Mouse (Mus musculus): ENCODE results near the gene Speer4e.
"Not testable (repeated sequence)": the region's sequence is repeated elsewhere in the genome, so short reads cannot be mapped to it uniquely, and the experiment has no call there.

Gene Speer4e

GRCm38 (mm10) chr5:14938329-14938728, at the start of gene Speer4e:
Gene Speer4e (minus strand): TSS chr5:14938429.
- DNase-seq (ENCODE audit: low read depth), result not testable (repeated sequence)

GRCm38 (mm10) chr5:14986649-14987387, 48.6 kb upstream of the Speer4e start:
- DNase-seq (ENCODE audit: low read depth), result not testable (repeated sequence)

GRCm38 (mm10) chr5:14978835-14979234, 40.6 kb upstream of the Speer4e start, which contains the start of gene Gm10354:
Gene Gm10354 (minus strand): TSS chr5:14978935.
- DNase-seq (ENCODE audit: low read depth), result not testable (repeated sequence)

GRCm38 (mm10) chr5:14977368-14977767, 39.1 kb upstream of the Speer4e start:
- not testable (repeated sequence) for DNase-seq (ENCODE audit: low read depth)

GRCm38 (mm10) chr5:14975294-14975693, 37.1 kb upstream of the Speer4e start:
- not testable (repeated sequence) for DNase-seq (ENCODE audit: low read depth)

- DNase-seq (ENCODE audit: low read depth), result not testable (repeated sequence)
These were observed 34.6 kb upstream of the Speer4e start for GRCm38 (mm10) chr5:14972841-14973240.

- DNase-seq (ENCODE audit: low read depth), result not testable (repeated sequence)
These were observed 25.6 kb upstream of the Speer4e start for GRCm38 (mm10) chr5:14963821-14964220.

- not testable (repeated sequence) for DNase-seq (ENCODE audit: low read depth)
These were observed 23.3 kb upstream of the Speer4e start for GRCm38 (mm10) chr5:14961502-14961901.

GRCm38 (mm10) chr5:14955928-14956706, 17.9 kb upstream of the Speer4e start:
- not testable (repeated sequence) for DNase-seq (ENCODE audit: low read depth)

- not testable (repeated sequence) for DNase-seq (ENCODE audit: low read depth)
These were observed 15.4 kb upstream of the Speer4e start for GRCm38 (mm10) chr5:14953587-14953986.

- not testable (repeated sequence) for DNase-seq (ENCODE audit: low read depth)
These were observed 14.5 kb upstream of the Speer4e start for GRCm38 (mm10) chr5:14952749-14953148.

GRCm38 (mm10) chr5:14951822-14952221, 13.6 kb upstream of the Speer4e start:
- not testable (repeated sequence) for DNase-seq (ENCODE audit: low read depth)

- not testable (repeated sequence) for DNase-seq (ENCODE audit: low read depth)
These were observed 9.4 kb upstream of the Speer4e start for GRCm38 (mm10) chr5:14947482-14948198.

- DNase-seq (ENCODE audit: low read depth), result not testable (repeated sequence)
These were observed 7.3 kb upstream of the Speer4e start for GRCm38 (mm10) chr5:14945524-14945923.

GRCm38 (mm10) chr5:14941043-14941442, 2.8 kb upstream of the Speer4e start:
- not testable (repeated sequence) for DNase-seq (ENCODE audit: low read depth)

GRCm38 (mm10) chr5:14933721-14934120, 4.5 kb downstream of the Speer4e start:
- not testable (repeated sequence) for DNase-seq (ENCODE audit: low read depth)

GRCm38 (mm10) chr5:14927047-14927446, 11.2 kb downstream of the Speer4e start:
- DNase-seq (ENCODE audit: low read depth), result not testable (repeated sequence)

- not testable (repeated sequence) for DNase-seq (ENCODE audit: low read depth)
These were observed 23.4 kb downstream of the Speer4e start, which contains the start of gene Gm9758 for GRCm38 (mm10) chr5:14914799-14915198. Gene Gm9758 (minus strand): TSS chr5:14914899.

- not testable (repeated sequence) for DNase-seq (ENCODE audit: low read depth)
These were observed 23.9 kb downstream of the Speer4e start for GRCm38 (mm10) chr5:14914361-14914760.

GRCm38 (mm10) chr5:14903539-14903938, 34.7 kb downstream of the Speer4e start:
- DNase-seq (ENCODE audit: low read depth), result not testable (repeated sequence)

GRCm38 (mm10) chr5:14892242-14892641, 46.0 kb downstream of the Speer4e start:
- no peak for DNase-seq (ENCODE audit: low read depth)

- DNase-seq (ENCODE audit: low read depth), result not testable (repeated sequence)
These were observed 52.9 kb downstream of the Speer4e start for GRCm38 (mm10) chr5:14885291-14885690.

All from naive thymus-derived CD4-positive, alpha-beta T cell, adult 2 months (primary cell).